Mouse (Mus musculus) liver, embryonic 14.5 days (tissue): ENCODE measurements at regions not wholly inside any gene's neighbourhood (a gene's known extent, or its start where the extent isn't known, plus 50 kb on each side); places are given as distances from the start of the nearest gene placed in this dataset.

Experiments
- ATAC-seq: fragments of 200-750 bp; cut with Nextera tagmentation; 2 replicates; pipeline ENCODE4 v1.8.0; 2017; ENCODE audit warnings: moderate number of reproducible peaks, mild to moderate bottlenecking, moderate library complexity; ENCODE audit not compliant: insufficient read depth
- DNase-seq, 3 experiments: peaks; one replicate each; pipeline ENCODE4 v3.0.0-alpha.2; 2012 to 2013; ENCODE audit warnings: low read depth in 3 of 3, low spot score in 3 of 3
- H3K27ac ChIP-seq: fragments of 300-500 bp; sonication (generic); 2 replicates; pipeline ENCODE4 v1.5.1; 2014; ENCODE audit warnings: moderate library complexity, mild to moderate bottlenecking, control low read depth, inconsistent platforms
- H3K27me3 ChIP-seq: fragments of 300-500 bp; sonication (generic); 2 replicates; pipeline ENCODE4 v1.6.1; 2014; ENCODE audit warnings: mild to moderate bottlenecking, low read length, moderate library complexity; ENCODE audit not compliant: control insufficient read depth, insufficient read depth
- H3K36me3 ChIP-seq: fragments of 300-500 bp; sonication (generic); replicated peaks from 2 replicates; pipeline ENCODE4 v1.6.1; 2014; ENCODE audit warnings: low read depth; ENCODE audit not compliant: control insufficient read depth, insufficient read depth
- H3K4me1 ChIP-seq, 2 experiments: fragments of 200-500 bp in 1 of 2; fragments of 300-500 bp in 1 of 2; sonication (generic) in 1 of 2; replicated peaks; 2 replicates each; pipeline ENCODE4 v1.6.1; 2012 to 2014; ENCODE audit warnings: antibody characterized with exemption in 1 of 2, inconsistent platforms in 1 of 2, low read length in 1 of 2; ENCODE audit not compliant: control insufficient read depth in 2 of 2, insufficient read depth in 2 of 2
- H3K4me2 ChIP-seq: fragments of 300-500 bp; sonication (generic); 2 replicates; pipeline ENCODE4 v1.6.1; 2014; ENCODE audit warnings: low read depth, mild to moderate bottlenecking, control low read depth, moderate library complexity
- H3K4me3 ChIP-seq, 2 experiments: fragments of 200-500 bp in 1 of 2; fragments of 300-500 bp in 1 of 2; sonication (generic) in 1 of 2; 2 replicates each; pipeline ENCODE4 v1.5.1; 2012 to 2014; ENCODE audit warnings: low read depth in 2 of 2, low read length in 2 of 2, mild to moderate bottlenecking in 2 of 2, control low read depth in 1 of 2, inconsistent platforms in 1 of 2, moderate library complexity in 1 of 2; ENCODE audit not compliant: insufficient read depth in 1 of 2
- H3K9ac ChIP-seq: fragments of 300-500 bp; sonication (generic); replicated peaks from 2 replicates; pipeline ENCODE4 v1.6.1; 2014; ENCODE audit warnings: mild to moderate bottlenecking, control low read depth, moderate library complexity
- H3K9me3 ChIP-seq: fragments of 300-500 bp; sonication (generic); 2 replicates; pipeline ENCODE4 v1.6.1; 2016; ENCODE audit warnings: low read length, mixed read lengths; ENCODE audit not compliant: control insufficient read depth
- CTCF ChIP-seq: IDR thresholded peaks from 2 replicates; pipeline ENCODE4 v1.5.1; 2016; ENCODE audit warnings: antibody characterized with exemption, low read depth, control low read depth
- EP300 ChIP-seq: IDR thresholded peaks from 2 replicates; pipeline ENCODE4 v1.6.1; 2016; ENCODE audit warnings: antibody characterized with exemption, low read depth
- whole genome bisulfite sequencing: fragments of 180-500 bp; shearing (Covaris S2); extraction: QIAGEN DNeasy Blood & Tissue Kit; methylation state at CpG from one replicate; pipeline ENCODE4 v1.1.7; 2014; ENCODE audit not compliant: insufficient replicate concordance; 5-methylcytosine and 5-hydroxymethylcytosine counted together

- no peaks in the 10 kb centered on the region for H3K27me3 ChIP-seq
- H3K9me3 ChIP-seq: no peaks in the 10 kb centered on the region
- no peak overlapping the region for H3K9ac ChIP-seq
- WGBS: 53% methylated on average over 21 of the region's 21 CpGs
- no peak overlapping the region for H3K4me3 ChIP-seq
- H3K4me2 ChIP-seq: no peak overlapping the region
- no peaks in the 10 kb centered on the region for H3K36me3 ChIP-seq
- H3K27ac ChIP-seq: no peak overlapping the region
- no peak for TF ChIP-seq EP300
- no peak for TF ChIP-seq CTCF
- DNase-seq (no peak), ATAC-seq (no peak)
- no peaks in the 10 kb centered on the region for H3K4me1 ChIP-seq
Observed at GRCm38 (mm10) chr15:51635129-51635920, 2249.4 kb upstream of the Gm7489 start.

DNA sequence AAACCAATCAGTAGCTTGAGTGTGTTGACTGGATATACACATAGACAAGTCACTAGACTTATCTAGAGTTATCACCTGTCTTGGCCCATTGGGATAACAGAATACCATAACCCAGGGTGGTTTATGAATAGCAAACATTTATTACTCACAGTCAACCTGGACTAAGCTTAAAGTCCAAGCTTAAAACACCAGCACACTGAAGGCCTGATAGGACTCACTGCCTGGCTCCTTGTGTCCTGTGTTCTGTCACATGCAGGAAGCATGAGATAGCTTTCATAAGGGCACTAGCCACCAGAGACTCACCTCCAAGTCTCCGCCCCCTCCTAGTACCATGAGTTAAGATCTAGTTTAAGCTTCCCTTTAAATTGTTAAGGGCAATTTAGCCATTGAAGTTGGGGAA, 2247.1 kb upstream of the Gm7489 start:
- no peak overlapping the region for H3K4me3 ChIP-seq
- DNase-seq: no peak
- no peak overlapping the region for H3K4me2 ChIP-seq
- TF ChIP-seq EP300: no peak
- TF ChIP-seq CTCF: no peak
- H3K9ac ChIP-seq: no peak overlapping the region
- no peak overlapping the region for H3K27ac ChIP-seq
- H3K4me1 ChIP-seq: no peaks in the 10 kb centered on the region
- H3K27me3 ChIP-seq: no peaks in the 10 kb centered on the region
- H3K36me3 ChIP-seq: no peaks in the 10 kb centered on the region
- H3K9me3 ChIP-seq: no peaks in the 10 kb centered on the region
- ATAC-seq: no peak
- WGBS: 52% methylated on average over 1 of the region's 1 CpGs

DNA sequence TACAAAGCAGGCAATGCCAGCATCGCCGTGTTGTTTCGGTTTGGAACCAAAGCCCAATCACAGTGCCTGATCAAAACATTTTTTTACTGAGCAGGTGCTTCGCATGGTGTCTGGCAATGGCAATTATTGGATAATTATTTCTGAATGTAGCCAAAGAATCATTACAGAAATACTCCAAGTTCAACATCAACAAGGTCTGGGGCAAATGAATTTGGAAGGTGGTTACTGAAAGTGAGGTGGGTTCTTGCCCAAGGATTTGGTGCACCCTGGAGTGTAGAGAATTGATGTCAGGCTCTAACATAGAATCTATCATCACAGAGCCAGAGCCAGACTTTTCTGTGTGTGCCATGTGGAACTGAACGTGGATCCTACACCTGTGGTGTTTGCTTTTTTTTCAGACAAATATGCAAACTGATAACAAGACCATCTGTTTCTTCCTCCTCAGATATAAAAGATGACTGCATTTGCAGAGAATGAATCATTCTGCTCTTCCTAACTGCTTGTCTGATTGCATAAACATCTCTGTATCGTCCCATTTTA, 2240.9 kb upstream of the Gm7489 start:
- no peak overlapping the region for H3K9ac ChIP-seq
- H3K27me3 ChIP-seq: no peaks in the 10 kb centered on the region
- H3K9me3 ChIP-seq: no peaks in the 10 kb centered on the region
- DNase-seq (no peak), ATAC-seq (no peak)
- TF ChIP-seq EP300: no peak
- no peak for TF ChIP-seq CTCF
- no peaks in the 10 kb centered on the region for H3K36me3 ChIP-seq
- WGBS: 56% methylated on average over 6 of the region's 6 CpGs
- no peaks in the 10 kb centered on the region for H3K4me1 ChIP-seq
- H3K27ac ChIP-seq: no peak overlapping the region
- no peak overlapping the region for H3K4me3 ChIP-seq
- H3K4me2 ChIP-seq: no peak overlapping the region

DNA sequence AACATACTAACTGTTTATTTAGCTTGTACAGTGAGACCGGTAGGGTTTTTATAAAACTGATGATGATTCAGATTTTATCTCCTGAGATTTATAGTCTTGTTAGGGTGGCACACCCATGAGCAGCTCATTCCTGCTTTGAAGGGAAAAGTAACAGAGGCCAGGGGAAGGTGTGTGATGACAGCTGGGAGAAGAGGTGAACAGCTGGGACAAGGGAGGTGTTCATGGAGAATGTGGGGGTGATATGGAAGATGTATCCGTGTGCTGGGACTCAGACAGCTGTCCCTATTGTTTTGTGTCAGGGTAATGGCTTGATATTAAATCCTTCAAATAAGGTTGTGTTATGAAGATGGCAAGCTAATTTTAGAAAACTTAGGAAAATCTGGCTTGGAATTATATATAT, 2238.4 kb upstream of the Gm7489 start:
- Histone ChIP-seq H3K9me3 (no peaks in the 10 kb centered on the region), H3K27me3 (no peaks in the 10 kb centered on the region), H3K36me3 (no peaks in the 10 kb centered on the region), H3K27ac (no peak overlapping the region), H3K9ac (no peak overlapping the region), H3K4me1 (no peaks in the 10 kb centered on the region), H3K4me2 (no peak overlapping the region), H3K4me3 (no peak overlapping the region)
- ATAC-seq (no peak), DNase-seq (no peak)
- WGBS: 54% methylated on average over 2 of the region's 2 CpGs
- TF ChIP-seq EP300 (no peak), CTCF (no peak)

GRCm38 (mm10) chr15:51652497-51652896, 2232.2 kb upstream of the Gm7489 start:
- WGBS: 42% methylated on average over 4 of the region's 4 CpGs
- ATAC-seq: no peak
- no peak overlapping the region for H3K9ac ChIP-seq
- no peaks in the 10 kb centered on the region for H3K36me3 ChIP-seq
- H3K27me3 ChIP-seq: no peaks in the 10 kb centered on the region
- H3K9me3 ChIP-seq: no peaks in the 10 kb centered on the region
- H3K4me1 ChIP-seq: no peaks in the 10 kb centered on the region
- TF ChIP-seq EP300 (no peak), CTCF (no peak)
- no peak for DNase-seq
- H3K4me3 ChIP-seq: no peak overlapping the region
- H3K4me2 ChIP-seq: no peak overlapping the region
- no peak overlapping the region for H3K27ac ChIP-seq
